Mouse (Mus musculus): ENCODE measurements at regions not wholly inside any gene's neighbourhood (a gene's known extent, or its start where the extent isn't known, plus 50 kb on each side); places are given as distances from the start of the nearest gene placed in this dataset.

- no peak for DNase-seq
These were observed 87.7 kb downstream of the Stc2 start for GRCm38 (mm10) chr11:31282136-31282535.

GRCm38 (mm10) chr11:31248467-31248866, 66.2 kb upstream of the Gm17332 start:
- DNase-seq, result peak; percentile 67
